Mouse (Mus musculus): ENCODE data around the gene Xrra1.
A peak's percentile ranks its signal among the peaks of the same experiment; 100 is the strongest.
"Not testable (repeated sequence)": the region's sequence is repeated elsewhere in the genome, so short reads cannot be mapped to it uniquely, and the experiment has no call there.

The Xrra1 gene

DNA sequence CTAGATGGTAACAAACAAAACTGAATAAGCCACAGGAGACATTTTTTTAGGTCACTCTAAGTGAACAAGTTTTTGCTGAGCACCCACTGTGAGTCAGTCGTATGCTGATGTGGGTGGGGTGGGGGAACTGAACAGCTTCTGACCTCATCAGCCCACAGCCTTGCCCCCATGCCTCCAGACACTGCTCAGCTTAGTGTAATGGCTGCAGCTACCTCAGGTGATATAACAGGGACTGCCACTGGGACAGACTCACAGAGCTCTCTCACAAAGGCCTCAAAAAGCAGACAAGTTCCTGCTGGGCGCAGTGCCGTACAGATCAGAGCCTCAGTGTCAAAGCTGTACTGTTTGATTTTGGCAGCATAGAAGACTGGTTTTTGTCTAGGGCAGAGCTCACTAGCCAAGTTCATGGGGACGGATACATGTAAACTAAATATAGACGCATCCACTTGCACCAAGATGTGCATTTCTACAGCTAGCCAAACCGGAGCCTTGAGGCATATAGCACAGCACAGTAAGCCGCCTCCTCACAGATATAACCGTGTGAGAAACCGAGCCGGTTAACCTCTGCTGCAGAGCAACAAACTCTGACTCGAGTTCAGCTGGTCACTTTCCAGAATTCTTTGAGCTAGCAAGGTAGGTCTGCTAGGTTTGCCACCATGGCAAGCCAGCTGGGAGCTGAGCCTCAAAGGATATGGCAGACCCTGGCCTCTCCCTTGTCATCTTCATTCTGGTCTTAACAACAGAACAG, 44.2 kb downstream of the Xrra1 start:
- DNase-seq = no peak

DNA sequence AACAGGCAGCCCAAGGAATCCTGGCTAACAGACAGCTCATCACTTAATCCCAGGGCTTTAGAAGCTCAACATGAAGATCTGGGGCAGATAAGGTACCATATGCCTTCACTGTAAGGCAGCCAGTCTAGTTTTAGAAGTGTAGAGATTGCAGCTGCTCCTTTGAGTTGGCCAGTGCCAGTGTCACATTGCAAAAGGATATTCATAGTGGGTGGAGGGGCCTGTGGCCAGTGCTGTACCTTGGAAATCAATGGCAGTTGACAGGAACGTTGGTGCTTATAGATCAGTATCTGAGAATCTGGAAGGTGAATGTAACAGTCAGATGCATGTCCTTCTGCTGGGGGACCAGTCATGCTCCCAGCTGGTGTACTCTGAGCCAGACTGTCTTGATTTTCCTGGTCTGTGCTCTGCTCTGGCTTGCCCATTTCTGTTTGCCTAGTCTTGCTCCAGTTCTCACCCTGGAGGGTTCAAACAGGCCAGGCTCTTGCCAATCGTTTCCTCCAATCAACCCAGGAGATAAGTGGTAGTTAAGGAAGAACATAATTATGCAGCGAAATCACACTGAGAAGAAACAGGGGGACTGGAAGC, 45.6 kb downstream of the Xrra1 start:
- no peak for DNase-seq

DNA sequence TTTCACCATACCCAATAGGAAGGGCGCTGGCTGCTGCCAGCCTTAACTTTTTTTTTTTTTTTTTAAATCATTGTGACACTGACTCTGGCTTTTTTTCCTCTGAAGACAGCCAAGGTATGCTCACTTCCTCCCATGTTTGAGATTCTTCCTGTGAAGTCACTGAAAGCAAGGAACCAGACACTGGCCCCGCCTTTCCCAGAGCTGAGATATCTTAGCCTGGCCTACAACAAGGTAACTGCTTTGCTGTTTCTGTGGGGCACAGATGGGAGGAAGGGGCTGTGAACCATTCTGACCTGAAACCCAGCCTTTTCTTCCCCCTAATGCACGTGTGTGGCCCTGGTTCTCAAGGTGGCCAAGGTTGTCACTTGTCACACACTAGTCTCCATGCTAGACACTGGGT, 47.4 kb downstream of the Xrra1 start:
- no peak for DNase-seq

DNA sequence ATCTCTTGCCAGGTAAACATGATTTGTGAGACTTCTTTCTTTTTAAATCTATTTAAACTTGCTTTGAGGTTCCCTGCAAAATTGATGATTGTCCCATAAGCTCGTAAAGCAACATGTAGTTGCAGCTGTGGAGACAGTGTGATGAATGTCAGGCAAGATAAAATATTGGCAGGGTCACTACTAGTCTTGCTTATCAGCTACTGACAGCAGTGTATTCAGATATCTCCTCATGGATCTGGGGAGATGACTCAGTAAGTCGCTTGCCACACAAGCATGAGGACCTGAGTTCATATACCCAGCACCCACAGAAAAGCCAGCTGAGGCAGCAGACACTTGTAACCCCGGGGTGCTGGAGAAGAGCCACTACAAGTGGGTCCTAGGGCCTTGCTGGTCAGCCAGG, 48.5 kb downstream of the Xrra1 start:
- no peak for DNase-seq

DNA sequence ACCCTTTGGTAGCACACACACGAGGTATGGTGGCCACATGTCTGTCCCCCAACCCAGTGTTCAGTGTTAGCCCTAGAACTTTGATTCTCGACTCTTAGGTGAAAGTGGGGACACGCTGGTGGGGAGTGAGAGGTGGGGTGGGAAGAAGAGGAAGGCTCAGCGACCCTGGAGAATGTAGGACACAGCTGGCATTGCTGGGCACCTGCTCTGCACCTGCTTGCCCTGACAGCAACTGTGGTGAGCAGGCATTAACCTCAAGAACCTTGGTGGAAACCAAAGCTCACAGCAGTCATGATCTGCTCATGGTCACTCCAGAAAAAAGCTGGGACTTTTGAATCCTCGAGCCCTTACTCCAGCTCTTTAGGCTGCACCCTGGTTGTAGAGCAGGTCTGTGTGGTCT, 52.1 kb downstream of the Xrra1 start:
- no peak for DNase-seq

DNA sequence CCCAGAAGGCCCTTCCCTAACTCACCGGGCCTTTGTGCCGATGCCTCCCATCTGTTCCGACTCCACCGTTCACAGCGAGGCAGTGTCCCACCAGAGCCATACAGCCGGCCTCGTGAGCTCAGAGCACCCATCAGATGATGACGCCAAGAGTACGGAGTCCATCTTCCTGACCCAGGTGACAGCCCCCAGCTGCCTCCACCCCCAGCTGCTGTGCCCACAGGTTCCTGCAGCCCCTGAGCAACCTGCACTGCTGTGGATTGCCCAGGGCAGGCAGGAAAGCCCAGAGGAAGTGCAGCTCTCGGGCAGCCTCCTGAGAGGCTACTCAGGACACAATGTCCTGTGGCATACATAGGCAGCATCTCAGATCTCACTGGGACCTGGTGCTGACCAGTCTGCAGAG, 55.4 kb downstream of the Xrra1 start:
- DNase-seq = no peak

DNA sequence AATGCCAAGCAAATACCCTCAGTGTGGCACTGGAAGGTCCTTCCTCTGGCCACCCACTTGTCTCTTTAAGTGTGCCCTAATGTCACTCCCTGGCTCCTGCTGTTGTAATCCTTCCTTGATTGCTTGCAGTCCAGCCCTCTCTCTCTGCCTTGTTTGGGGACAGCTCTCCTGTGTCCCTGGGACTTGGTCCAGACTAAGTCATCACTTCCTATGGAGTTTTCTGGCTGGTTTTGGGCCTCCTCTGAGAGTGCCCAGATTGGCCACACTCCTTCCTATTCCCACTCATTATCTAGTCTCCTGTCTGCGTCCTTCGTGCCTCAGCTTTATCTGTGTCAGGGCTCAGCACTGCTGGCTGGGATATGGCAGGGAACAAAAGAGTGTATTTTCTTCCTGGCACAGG, 56.6 kb downstream of the Xrra1 start:
- no peak for DNase-seq

DNA sequence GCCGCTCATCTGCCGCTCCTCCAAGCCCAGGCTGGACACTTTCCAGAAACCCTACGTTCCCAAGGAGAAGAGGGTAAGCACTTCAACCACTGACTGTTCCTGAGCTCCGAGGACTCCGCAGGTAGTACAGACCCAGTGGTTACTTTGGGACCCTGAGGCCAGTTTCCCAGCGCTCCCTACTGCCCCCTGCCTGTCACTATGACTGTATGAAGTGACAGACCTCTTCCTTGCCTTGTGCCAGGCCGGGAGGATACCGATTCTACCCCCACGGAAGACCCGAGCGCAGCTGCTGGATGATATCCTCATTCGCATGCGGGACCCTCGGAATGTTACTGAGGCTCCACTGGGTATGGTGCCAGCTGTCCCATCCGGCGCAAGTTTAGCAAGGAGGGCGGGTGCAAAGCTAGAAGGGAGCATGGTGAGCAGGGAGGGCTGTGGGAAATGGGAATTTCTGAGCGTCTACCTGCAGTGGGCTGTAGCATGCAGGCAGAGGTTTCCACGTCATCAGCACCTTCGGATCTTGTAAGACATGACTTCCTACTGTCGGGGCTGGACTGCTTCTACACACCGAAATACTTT, 57.9 kb downstream of the Xrra1 start:
- DNase-seq = peak; percentile 48

DNA sequence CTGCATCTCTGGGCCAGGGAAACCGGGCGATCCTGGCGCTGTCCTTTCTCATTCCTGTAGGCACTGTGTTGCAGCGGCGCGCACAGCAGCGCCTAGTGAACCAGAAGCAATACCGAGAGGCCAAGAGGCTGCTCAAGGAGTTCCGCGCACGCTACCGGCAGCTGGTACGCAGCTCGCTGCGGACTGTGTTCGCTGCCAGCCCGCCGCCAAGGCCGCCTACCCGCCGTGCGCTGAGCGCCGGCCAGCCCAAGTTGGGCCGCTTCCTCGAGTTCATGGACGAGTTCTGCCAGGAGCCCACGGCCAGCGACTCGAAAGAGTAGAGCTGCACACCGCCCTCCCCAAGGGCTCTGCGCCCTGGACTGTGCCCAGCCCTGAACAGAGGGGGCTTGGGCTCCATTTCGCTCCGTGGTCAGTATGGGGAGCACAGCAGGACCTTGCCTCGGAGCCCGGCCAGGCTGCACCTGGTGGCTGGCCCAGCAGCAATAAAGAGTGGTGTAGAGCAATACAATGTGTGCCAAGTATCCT, 58.5 kb downstream of the Xrra1 start:
- peak; percentile 46 for DNase-seq

DNA sequence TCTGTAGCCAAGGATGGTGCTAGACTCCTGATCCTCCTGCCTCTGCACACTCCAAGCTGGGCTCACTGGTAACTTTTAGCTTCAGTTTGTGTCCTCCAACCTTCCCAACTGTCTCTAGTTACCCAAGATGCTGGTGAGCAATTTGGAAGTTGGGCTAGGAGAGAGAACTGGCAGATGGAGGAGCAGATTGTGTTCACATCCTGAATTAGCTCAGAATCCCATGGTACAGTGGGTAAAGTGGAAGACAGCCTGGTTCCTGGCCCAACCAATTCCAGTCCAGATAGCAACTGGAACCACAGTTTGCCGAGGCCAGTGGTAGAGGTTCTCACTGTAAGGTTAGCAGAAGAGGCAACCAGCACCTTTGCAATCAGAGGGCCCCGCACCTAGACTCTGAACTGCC, 60.2 kb downstream of the Xrra1 start:
- peak; percentile 17 for DNase-seq

DNA sequence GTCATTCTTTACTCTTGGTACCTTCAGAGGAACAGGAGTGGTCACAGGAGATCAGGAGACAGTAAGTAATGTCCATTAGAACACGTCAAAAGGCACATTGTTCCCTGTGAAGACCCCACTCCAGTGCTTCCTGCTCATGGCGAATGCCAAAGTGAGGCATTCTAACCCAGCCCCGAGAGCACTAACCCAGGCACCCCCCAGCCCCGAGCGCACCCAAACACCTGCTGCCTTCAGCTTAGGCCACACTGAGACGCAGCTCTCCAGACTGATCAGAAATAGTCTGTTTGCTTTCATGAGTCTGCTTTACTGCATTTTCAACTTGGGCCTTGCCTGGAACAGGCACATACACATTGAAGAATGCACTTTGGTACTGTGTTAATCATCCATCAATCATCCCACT, 61.1 kb downstream of the Xrra1 start:
- DNase-seq = no peak

DNA sequence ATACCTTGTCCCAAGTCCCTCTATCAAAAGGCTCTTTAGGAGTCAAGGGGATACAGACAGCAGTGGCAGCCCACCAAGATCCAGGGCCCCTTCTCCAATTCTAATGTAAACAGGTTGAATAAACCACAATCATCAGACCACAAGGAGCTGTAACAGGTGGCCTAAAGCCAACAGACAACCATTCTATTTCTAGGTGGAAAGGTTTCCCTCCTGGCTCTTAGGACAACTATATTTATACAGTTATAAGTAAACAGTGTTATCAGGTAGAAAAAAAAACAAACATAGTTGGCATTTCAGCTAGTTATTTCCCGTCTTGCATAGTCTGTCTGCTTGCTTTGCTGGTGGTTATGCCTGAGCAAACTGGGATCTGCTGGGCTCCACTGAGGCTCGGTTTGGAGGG, 61.5 kb downstream of the Xrra1 start:
- DNase-seq = no peak

DNA sequence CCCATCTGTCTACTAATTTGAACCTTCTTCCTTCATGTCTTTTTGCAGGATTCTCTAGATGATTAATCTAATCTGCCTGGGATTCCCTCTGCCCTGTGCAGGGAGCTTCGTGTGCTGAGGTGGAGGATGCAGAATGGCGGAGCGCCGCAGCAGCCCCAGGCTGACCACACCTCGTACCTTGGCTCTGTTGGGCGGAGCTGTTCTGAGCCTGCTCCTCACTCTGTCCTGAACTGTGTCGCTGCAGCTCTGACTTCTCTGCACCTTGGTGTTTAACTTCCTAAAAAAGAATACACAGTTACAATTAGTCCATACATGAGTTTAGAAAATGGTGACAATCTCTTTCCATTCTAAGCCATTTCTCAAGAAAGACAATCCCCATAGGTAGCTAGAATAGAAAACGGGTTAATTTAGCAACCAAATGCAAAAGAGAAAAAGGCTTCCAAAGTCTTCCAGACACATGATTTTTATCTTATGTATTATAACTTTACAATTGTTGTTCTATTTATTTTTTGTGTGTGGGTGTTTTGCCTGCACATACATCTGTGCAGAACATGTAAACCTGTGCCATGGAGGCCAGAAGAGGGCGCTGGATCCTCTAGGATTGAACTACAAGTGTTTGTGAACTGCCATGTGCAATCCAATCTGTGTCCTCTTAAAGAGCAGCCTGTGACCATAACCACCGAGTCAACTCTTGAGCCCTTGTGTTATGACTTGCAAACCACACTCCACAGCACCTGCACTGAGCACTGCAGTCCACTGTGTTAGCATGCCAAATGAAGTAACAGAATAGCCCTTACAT, 68.2 kb downstream of the Xrra1 start:
- DNase-seq = peak; percentile 71

DNA sequence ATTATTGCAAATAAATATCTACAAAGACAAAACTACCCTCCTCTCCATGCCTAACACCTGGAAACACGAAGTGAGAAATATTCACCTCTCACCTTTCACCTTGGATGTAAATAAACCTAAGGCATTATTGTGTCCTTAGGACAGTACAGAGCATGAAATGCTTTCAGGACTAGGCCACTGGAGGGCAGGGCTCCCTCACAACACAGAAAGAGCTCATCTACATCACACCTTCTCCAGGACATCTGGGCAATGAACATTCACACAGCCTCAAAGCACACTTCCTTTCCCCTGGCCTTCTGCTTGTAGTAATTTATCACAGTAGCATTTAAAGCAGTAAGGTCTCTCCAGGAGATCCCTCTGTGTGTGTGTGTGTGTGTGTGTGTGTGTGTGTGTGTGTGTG, 76.8 kb downstream of the Xrra1 start:
- no peak for DNase-seq

DNA sequence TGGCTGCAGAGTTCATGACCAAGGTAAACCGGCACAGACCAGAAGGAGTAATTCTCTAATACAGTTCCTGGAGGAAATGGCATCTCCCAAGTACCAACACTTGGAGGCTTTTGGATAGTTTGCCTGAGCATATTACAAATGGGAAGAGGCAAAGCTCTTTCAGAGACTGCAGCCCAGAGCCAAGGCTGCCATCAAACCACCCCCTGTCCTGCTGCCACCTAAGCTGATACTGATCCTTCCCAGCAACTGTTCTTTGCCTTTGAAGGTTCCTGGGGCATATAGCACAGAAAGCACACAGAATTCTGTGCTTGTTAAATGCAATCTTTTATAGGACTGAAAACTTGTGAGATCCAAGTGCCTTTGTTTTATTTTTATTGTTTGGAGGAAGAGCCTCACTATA, 81.8 kb downstream of the Xrra1 start:
- no peak for DNase-seq

DNA sequence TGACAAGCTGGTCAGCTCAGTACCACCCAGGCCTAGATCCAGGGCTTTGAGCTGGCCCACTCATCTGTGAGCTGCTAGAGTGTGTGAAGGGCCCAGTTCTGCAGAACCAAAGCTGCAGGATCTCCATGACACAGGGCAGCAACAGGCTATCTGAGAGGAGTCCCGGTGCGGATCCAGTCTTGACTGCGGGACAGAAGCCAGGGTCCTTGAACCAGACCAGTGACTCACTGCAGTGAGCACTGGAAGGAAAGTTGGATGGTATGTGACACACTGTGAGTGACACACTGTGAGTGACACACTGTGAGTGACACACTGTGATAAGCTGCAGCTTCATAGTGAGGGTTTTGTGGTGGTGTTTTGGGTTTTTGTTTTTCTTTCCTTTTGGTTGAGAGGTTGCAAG, 85.6 kb downstream of the Xrra1 start:
- DNase-seq = no peak

DNA sequence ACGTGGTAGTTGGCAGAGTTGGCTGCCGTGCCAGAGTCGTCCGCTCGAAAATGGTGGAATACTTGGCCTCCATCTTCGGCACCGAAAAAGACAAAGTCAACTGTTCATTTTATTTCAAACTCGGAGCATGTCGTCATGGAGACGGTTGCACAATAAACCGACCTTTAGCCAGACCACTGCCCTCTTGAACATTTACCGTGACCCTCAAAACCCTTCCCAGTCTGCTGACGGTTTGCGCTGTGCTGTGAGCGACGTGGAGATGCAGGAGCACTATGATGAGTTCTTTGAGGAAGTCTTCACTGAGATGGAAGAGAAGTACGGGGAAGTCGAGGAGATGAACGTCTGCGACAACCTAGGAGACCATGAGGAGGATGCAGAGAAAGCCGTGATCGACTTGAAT, 86.1 kb downstream of the Xrra1 start:
- not testable (repeated sequence) for DNase-seq

DNA sequence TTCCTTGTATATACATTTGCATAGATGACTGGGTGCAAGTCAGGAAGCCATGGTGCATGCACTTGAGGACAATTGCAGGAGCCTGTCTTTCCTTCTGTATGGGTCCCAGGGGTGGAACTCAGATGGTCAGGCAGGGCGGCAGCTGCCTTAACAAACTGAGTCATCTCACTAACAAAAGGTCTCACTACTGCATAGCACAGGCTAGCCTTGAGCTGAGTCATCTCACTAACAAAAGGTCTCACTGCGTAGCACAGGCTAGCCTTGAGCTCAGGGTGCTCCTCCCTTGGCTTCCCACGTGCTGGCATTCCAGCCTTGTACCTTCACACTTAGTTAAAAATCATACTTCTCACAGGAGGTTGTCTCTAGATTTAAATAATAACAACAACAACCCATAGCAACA, 87.0 kb downstream of the Xrra1 start:
- no peak for DNase-seq

DNA sequence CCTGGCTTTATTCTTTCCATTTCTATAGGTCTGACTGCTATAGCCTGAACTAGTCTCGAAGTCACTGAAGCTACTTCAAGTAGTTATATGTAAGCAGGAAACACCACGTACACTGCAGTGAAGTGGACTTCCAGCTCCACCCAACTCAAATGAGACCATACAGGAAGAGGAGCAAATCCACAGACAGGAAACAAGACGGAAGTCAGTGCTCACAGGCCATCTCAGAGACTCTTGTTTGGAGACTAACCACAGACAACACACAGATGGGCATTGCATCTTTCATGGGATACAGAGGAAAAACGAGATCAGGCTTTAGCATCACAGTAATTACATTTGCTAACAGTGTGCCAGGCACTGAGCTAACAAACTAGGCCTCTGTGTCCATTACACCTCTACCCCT, 87.4 kb downstream of the Xrra1 start:
- DNase-seq = no peak

DNA sequence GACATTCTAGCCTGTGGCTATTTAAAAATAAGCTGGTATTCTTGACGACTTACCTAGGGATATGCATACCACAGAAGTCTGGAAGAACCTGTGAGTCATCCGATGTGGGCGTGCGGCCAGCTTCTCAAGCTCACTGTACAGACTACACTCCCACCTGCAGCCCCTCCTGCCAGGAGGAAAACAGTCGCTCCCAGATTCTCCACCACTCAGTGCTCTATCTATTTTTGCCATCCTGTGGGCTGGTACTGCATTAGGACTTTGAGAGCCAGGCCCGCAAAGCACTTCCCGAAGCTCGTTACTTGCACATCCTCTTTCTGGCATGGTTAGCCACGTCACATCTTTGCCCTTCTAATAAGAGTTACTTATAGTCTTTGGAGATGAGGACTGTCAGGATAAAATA, 88.4 kb downstream of the Xrra1 start:
- peak; percentile 47 for DNase-seq

DNA sequence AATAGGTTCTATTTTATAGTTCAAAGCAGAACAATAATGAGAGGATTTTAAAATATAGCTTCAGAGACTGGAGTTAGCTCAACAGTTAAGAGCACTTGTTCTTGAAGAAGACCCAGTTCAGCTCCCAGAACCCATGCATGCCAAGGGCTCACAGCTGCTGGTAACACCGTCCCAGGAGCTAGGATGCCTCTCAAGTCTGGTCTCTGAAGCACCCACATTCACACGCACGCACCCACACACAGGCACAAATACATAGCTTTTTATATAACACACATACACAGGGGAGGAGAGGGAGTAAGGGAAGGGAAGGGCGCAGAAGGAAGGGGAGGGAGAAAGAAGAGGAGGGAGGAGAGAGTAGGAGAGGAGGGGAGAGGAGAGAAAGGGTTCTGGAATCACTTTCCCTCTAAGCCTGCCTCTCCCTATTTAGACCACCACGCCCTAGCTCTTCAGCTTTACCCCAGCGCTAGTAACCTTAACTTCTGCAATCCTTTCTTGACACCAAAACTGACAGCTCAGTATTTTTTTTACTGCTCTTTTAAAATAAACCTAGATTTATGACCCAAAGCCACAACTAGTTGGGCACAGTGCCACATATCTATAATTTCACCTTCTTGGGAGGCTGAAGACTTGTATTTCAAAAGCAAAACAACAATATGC, 94.7 kb downstream of the Xrra1 start:
- DNase-seq = no peak

DNA sequence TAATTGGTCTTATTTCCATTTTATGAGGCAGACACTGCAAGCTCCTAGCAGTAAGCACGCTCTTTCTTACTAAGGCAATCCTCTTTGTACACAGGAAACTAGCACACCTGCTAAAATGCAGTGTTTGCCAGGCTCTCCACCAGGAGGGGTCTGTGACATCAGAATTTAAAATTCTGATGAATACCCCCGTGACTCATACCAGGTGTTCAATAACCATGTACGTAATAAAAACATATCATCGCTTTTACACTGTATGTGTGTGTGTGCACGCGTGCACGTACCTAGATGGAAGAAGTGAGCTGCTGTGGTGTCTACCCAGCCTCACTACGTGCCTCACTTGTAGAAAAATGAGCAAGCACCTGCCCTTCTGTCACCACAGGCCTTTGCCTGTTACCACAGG, 95.3 kb downstream of the Xrra1 start:
- no peak for DNase-seq

DNA sequence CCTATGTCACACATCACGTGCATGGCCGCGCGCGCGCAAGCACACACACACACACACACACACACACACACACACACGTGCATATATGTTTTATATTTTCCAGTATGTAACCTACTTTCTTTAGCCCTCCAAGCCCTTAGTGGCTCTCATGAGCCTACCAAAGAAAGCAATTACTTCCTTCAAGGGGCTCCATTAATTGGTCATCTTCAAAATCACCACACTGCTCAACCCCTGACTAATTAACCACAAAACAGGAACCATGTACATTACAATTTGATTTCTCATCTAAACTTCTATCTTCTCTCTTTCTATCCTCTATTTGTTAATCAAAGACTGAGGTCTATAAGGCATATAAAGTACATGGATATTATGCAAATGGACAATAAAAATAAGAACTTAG, 97.2 kb downstream of the Xrra1 start:
- no peak for DNase-seq
